Mouse (Mus musculus) bone marrow macrophage, adult 2 months (primary cell): ENCODE data around the gene Fanca. TPM values are rescaled to one million over a fixed set of nuclear protein-coding genes. Genes with fewer than 3 reads are reported as not detected.
A peak's percentile ranks its signal among the peaks of the same experiment; 100 is the strongest.
"Not testable (repeated sequence)": the region's sequence is repeated elsewhere in the genome, so short reads cannot be mapped to it uniquely, and the experiment has no call there.

Source experiments
- H3K27ac ChIP-seq: 2 replicates; pipeline ENCODE4 v1.5.1; 2012; ENCODE audit warnings: low read depth, low read length; ENCODE audit not compliant: insufficient read depth
- H3K4me1 ChIP-seq: 2 replicates; pipeline ENCODE4 v1.6.1; 2012; ENCODE audit warnings: low read length; ENCODE audit not compliant: control insufficient read depth, insufficient read depth
- H3K4me3 ChIP-seq: 2 replicates; pipeline ENCODE4 v1.5.1; 2012; ENCODE audit warnings: mild to moderate bottlenecking, low read length, moderate library complexity; ENCODE audit not compliant: insufficient read depth
- CTCF ChIP-seq: IDR thresholded peaks from 2 replicates; pipeline ENCODE4 v1.5.1; 2012; ENCODE audit warnings: low read depth, mild to moderate bottlenecking, low read length, moderate library complexity
- POLR2A ChIP-seq: IDR thresholded peaks from 2 replicates; pipeline ENCODE4 v1.6.1; 2012; ENCODE audit warnings: mild to moderate bottlenecking, low read depth, low read length, borderline replicate concordance
- polyA plus RNA-seq: library from polyadenylated mRNA; stranded (reverse); fragments of >200 nt; gene quantifications from 2 replicates; pipeline ENCODE4 v1.2.4, GENCODE M21; 2012; ENCODE audit not compliant: missing spikeins, insufficient read depth, insufficient read length

The Fanca gene
- polyA plus RNA-seq, 1 experiment = 13.6 TPM

- H3K27ac ChIP-seq = no peak overlapping the region
- TF ChIP-seq CTCF = no peak
- no peak for TF ChIP-seq POLR2A
- H3K4me1 ChIP-seq = no peaks in the 10 kb centered on the region
- H3K4me3 ChIP-seq = no peak overlapping the region
Measured at GRCm38 (mm10) chr8:123239398-123239797, 79.0 kb downstream of the Fanca start.

- TF ChIP-seq CTCF (no peak), POLR2A (no peak)
- Histone ChIP-seq H3K27ac (no peak within 1 kb of the TSS), H3K4me3 (peak within 1 kb of the TSS; percentile 76), H3K4me1 (no peaks in the 10 kb centered on the region)
Measured at GRCm38 (mm10) chr8:123235520-123236497, 82.6 kb downstream of the Fanca start, which contains the start of gene Spata2l. Gene Spata2l (minus strand): TSS chr8:123236233.

- H3K27ac ChIP-seq = no peak overlapping the region
- no peak for TF ChIP-seq POLR2A
- TF ChIP-seq CTCF = no peak
- H3K4me1 ChIP-seq = no peaks in the 10 kb centered on the region
- peak overlapping the region; percentile 76 for H3K4me3 ChIP-seq
Measured at GRCm38 (mm10) chr8:123234918-123235519, 83.4 kb downstream of the Fanca start.

- Histone ChIP-seq H3K27ac (no peak overlapping the region), H3K4me3 (no peak overlapping the region), H3K4me1 (no peaks in the 10 kb centered on the region)
- no peak for TF ChIP-seq CTCF
- TF ChIP-seq POLR2A = no peak
Measured at GRCm38 (mm10) chr8:123233760-123234159, 84.6 kb downstream of the Fanca start.

- TF ChIP-seq CTCF (no peak), POLR2A (no peak)
- no peak overlapping the region for H3K27ac ChIP-seq
- H3K4me3 ChIP-seq = no peak overlapping the region
- no peaks in the 10 kb centered on the region for H3K4me1 ChIP-seq
Measured at GRCm38 (mm10) chr8:123233300-123233699, 85.1 kb downstream of the Fanca start.

- Histone ChIP-seq H3K4me3 (no peak overlapping the region), H3K27ac (no peak overlapping the region), H3K4me1 (no peaks in the 10 kb centered on the region)
- TF ChIP-seq POLR2A (no peak), CTCF (no peak)
Measured at GRCm38 (mm10) chr8:123232553-123232952, 85.8 kb downstream of the Fanca start.

- Histone ChIP-seq H3K27ac (no peak overlapping the region), H3K4me3 (no peak overlapping the region), H3K4me1 (no peaks in the 10 kb centered on the region)
- TF ChIP-seq POLR2A = no peak
- TF ChIP-seq CTCF = no peak
Measured at GRCm38 (mm10) chr8:123231742-123232141, 86.6 kb downstream of the Fanca start.

GRCm38 (mm10) chr8:123230326-123230725 is 88.0 kb downstream of the Fanca start:
- H3K27ac ChIP-seq = not testable (repeated sequence)

GRCm38 (mm10) chr8:123228416-123228815 is 90.0 kb downstream of the Fanca start:
- no peaks in the 10 kb centered on the region for H3K4me1 ChIP-seq
- no peak for TF ChIP-seq POLR2A
- no peak for TF ChIP-seq CTCF
- no peak overlapping the region for H3K4me3 ChIP-seq
- no peak overlapping the region for H3K27ac ChIP-seq

More at GRCm38 (mm10) chr8:123230326-123230725, 88.0 kb downstream of the Fanca start:
- H3K4me3 ChIP-seq, H3K4me1 ChIP-seq: not testable (repeated sequence)

GRCm38 (mm10) chr8:123224278-123225266 is 93.8 kb downstream of the Fanca start, which contains the start of gene Cdk10:
Gene Cdk10 (plus strand): TSS chr8:123224842.
- H3K27ac ChIP-seq = peak within 1 kb of the TSS; percentile 72
- TF ChIP-seq CTCF (no peak), POLR2A (no peak; the same call in 1 of the 2 replicates)
- H3K4me3 ChIP-seq = peak within 1 kb of the TSS; percentile 68
- H3K4me1 ChIP-seq = peaks cover 6% of the 10 kb centered on the region
